Mouse (Mus musculus) retina, adult 2 months (tissue): ENCODE measurements around the gene Pef1.
A peak's percentile ranks its signal among the peaks of the same experiment; 100 is the strongest.

ENCODE experiments used
- DNase-seq: peaks from one replicate; pipeline ENCODE4 v3.0.0-alpha.2; 2012; ENCODE audit warnings: low read depth, low spot score

Gene Pef1

DNA sequence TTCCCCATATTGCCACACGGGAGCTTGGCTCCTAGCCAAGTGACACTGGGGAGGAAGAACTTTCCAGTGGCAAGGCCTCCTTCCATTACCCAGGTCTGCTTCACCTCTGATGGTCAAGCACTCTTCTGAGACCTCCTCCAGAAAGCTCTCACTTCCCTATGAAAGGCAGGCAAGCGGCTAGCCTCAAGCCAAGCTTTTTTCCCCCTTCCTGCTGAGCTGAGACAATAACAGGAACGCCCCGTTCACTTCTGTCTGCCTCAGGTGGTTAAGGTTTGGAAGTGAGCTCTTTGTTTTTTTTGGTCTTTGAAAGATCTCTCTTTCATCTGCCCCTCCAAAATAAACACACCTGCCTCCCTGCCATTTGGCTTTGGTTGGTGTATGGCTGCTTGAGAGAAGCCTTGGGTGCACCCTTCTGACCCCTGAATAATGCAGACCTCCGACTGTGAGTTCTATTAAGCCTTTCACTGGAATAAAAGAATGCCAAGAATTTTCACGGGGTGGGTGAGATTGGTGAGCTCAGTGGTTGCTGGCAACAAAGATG, at the start of gene Pef1:
Gene Pef1 (plus strand): TSS at position 448 of the 541 bp plus-strand sequence.
- DNase-seq = no peak

DNA sequence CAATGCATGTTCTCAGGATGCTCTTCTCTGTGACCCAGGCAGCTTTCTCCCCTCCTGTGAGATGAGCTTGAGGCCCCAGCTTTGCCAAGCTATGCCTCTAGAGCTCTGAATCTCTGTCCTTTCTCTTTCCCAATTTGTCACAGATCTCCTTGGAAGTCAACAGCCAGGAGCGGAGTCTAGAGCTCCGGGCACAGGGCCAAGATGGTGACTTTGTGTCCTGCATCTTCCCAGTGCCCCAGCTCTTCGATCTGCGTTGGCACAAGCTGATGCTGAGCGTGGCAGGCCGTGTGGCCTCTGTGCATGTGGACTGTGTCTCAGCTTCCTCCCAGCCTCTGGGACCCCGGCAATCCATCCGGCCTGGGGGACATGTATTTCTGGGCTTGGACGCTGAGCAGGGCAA, 49.2 kb upstream of the Pef1 start:
- no peak for DNase-seq

DNA sequence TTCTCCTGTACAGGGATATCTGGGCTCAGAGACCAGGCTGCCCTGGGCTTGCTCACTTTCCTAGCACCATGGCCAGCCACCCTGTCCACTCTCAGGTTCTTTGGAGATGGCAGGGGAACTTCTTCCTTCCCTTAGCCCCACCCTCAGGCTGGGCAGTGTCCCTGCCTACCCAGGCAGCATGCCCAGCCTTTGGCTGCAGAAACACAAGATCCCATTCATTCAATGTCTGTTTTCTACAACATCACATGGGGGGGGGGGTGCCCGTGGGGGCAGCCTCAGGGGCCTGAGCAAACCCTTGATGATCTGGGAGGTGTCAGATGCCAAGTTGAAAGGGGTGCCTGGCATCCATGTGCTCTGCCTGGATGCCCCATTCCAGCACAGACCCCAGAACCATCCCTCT, 47.6 kb upstream of the Pef1 start:
- no peak for DNase-seq

DNA sequence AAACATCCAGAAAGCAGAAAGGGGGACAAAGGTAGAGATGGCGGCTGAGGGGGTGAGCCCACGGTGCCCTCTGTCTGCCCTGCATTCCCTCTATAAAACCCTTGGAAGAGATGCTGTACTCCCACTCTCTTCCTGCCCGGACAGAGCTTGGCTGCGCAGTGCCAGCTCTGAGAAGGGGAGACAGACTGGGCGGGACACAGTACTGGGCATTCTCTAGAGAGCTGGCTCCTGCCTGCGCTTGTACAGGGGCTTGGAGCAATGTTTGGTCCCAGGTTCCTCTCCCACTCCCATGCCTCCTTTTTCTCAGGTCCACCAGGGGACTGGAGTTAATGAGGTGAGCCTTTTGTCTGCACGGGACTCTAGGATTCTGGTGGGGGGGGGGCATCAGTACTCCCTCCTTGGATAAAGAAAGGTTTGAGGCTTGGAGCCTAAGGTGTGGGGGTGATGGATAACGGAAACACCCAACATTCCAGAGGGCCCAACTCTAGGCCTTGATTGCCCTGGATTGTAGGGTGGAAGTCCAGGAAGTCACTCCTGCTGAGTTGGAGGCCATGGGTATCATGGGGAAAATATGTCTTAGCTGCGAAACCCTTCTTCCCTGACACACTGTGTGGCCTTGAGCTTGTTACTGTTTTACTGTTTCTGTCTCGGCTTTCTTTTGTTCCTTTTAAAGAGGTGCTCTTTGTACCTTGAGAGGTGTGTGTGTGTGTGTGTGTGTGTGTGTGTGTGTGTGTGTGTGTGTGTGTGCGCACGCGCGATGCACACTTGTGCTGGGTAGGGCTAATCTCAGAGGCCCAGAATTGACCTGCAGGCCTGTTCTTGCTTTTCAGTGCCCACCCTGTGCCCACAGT, 47.0 kb upstream of the Pef1 start:
- no peak for DNase-seq

DNA sequence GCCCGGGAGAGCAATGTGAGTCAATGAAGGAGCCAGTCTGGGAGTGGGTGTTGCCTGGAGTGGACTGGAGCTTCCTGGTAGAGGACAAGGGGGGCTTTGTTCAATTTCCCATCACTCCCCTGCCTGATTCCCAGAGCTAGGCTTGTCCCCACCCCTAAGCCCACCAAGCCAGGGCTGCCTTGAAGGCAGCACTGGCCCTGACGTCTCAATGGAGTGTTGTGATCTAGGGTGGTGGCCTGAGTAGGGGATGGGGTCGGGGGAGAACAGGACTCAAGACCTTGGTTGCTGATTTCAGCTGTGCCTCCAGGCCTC, 46.4 kb upstream of the Pef1 start:
- no peak for DNase-seq

DNA sequence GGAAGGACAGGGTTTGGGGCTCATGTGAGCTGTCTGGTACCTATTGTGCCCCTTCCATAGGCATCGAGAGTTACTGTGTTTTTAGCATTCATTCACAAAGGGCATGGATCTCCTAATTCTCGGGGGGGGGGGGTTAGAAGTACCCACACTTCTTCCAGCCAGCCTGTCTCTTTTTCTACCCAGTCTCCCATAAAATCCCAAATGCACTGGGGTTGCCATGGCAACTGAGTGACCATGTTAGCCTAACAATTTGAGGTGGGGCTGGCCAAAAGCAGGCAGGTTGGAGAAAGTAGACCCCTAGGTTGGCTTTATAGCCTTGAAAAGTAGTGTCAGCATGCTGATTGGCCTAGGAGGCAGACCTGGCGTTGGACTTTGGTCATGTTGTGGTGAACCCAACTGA, 45.9 kb upstream of the Pef1 start:
- no peak for DNase-seq

DNA sequence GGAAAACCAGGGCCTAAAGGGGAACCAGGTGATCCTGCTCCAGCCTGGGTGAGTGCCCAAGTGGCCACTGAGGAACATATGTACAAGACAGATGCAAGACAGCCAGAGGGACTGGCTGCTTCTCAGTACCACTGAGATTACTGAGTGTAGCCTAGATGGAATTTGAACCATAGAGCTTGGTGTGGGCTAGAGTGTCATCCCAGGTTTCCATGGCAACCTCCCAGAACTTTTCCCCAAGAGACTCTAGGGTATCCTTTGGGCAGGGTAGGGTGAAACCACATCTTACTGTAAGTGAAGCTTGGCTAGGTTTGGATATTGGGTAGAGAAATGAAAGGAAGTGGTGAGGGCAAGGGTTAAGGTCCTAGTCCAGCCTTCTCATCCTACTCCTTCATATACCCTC, 41.4 kb upstream of the Pef1 start:
- no peak for DNase-seq

DNA sequence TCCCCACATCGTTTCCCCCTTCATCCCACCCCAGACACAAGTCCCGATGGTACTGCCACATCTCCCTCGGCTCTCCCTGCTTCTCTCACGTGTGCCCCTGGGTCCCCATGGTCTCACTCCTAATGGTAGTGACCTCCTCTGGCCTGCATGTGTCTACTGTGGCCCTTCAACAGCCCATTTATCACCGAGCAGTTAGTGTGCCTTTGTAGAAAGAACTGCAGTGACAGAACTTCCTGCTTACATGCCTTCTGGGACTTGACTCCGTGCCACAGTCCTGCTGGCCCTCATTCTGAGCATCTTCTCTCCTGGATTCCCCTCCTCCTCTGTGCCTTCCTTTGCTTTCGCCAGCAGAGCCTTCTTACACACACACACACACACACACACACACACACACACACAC, 39.2 kb upstream of the Pef1 start:
- DNase-seq = no peak

DNA sequence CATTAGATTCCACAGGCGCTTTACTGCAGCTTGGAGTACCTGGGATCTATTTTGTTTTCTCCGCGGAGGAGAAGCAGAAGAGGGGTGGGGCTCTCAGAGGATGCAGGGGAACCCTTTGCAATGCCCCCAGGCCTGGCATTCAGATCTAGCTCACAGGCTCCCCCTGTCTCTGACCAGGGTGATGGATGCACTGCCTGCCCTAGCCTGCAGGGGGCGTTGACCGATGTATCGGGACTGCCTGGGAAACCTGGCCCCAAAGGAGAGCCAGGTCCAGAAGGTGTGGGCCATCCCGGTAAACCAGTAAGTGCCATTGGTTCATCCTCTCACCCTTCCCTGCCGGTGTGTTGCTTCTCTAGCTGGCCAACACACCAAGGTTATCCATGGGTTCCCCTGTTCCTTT, 35.5 kb upstream of the Pef1 start:
- DNase-seq = no peak

DNA sequence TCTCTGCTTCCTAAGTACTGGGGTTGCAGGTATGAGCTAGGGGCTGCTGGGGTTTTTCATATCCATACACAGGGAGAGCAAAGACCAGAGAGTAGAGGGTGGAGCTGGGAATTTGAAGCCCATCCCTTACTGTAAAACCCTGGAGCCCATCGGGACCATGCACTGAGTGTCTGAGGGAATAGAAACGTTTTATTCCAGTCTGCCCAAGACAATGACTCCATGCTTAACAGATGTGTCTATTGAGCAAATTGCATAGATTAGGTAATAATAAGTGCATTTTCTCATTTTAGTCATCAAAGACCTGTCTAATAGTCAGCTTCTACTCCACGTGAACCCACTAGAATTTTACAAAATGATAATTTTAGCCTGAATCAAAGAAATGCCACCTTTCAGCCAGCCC, 31.8 kb upstream of the Pef1 start:
- DNase-seq = no peak

DNA sequence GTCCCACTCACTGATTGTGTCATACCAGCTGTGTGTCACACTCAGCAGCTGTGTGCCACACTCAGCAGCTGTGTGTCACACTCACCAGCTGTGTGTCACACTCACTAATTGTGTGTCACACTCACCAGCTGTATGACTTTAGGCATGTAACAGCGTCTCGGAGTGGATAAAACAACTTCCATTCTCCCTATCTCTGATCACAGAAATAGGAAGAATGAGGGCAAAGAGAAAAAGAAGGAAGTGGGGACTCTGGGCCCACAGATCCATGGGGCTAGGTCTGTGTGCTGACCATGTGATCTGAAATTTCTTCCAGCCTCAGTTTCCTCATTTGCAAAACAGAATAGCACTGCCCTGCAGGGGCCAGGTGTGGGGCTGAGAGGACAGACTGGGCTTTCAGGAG, 30.6 kb upstream of the Pef1 start:
- DNase-seq = no peak

DNA sequence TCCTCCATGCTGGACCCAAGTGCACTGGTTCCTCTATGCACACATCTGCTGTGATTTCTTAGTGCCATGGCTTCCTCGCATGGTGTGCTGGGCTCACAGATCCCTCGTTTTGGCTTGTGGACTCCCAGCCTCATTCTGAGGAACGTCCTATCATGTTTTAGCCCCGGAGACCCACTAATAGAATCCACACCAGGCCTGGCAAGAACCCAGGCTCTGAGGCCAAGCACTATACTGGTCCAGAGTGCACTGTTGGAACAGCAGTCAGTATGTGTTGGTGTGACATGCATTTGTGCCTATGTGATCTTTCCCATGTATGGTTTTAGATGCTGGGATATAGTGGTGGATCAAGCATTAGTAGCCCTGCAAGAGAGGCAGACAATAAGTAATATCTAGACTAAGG, 29.0 kb upstream of the Pef1 start:
- DNase-seq = no peak

DNA sequence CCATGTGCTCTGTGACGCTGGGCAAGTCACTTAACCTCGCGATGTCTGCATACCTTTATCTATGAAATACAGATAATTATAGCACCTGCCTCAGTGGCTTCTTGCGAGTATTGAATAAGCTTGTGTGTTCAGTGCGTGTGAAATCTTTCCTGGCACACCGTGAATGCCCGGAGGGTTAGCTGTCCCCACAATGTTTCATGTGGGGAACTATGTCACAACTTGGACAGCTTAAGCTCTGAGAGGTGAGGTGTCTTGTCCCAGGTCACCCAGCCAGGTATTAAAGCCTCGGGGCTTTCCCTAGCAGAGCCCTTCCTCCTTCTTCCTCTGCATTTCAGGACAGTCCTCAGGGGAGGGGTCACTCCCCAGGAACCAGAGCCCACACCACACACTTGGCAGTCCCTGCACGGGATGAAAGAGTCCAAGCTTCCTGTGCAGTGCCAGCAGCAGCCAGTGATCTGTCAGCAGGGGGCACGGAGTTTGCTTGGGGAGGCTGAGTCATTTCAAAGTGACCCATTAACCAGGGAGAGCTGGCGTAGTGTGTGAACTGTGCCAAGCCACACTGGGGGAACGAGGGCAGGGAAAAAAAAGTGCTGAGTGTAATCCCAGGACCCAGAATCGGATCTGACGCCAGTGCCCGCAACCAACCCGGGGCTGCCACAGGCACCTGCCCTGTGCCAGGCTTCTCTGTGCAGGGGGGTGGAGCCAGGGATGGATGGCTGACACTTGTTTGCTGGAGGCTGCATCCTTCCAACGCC, 27.4 kb upstream of the Pef1 start:
- DNase-seq = no peak

DNA sequence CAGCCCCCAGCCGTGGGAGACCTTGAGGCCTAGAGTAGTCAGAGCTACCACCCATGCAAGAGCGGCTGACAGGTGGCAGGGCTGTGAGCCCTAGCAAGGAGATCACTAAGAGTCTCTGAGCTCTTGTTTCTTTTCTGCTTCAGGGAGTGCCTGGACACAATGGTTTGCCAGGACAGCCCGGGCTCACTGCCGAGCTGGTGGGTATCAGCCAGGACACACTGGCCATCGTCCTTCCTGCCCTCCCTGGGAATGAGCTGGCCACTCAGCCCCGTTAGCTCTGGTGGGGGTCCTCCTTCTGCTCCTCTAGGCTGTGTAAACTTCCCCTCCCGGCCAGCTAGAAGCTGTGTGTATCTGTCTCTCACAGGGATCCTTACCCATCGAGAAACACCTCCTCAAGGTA, 25.5 kb upstream of the Pef1 start:
- DNase-seq = no peak

DNA sequence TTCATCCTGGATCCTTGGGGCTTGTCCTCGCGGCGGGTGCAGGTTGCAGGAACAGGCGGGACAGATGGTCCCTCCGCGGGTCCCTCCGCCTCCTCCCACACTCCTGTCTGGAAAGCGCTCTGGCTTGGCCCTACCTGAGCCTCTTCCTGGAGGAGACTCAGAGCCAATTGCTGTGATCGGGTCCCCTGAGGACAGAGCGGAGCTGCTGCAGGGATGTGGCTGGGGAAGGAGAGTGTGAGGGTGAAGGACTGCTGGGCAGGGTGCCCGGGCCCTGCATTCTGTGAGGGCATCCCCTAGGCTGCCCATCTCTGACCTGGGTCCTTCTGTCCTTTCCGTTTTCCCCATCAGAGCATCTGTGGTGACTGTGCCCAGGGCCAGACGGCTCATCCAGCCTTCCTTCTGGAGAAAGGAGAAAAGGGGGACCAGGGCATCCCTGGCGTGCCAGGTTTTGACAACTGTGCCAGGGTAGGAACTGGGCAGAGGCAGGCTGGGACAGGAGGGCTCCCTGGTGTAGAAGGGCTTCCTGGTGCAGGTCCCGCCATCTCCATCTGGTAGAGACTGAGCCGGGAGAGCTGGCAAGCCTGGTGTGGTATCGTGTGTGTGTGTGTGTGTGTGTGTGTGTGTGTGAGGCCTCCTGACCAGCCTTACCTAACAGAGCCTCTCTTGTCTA, 23.4 kb upstream of the Pef1 start:
- no peak for DNase-seq

DNA sequence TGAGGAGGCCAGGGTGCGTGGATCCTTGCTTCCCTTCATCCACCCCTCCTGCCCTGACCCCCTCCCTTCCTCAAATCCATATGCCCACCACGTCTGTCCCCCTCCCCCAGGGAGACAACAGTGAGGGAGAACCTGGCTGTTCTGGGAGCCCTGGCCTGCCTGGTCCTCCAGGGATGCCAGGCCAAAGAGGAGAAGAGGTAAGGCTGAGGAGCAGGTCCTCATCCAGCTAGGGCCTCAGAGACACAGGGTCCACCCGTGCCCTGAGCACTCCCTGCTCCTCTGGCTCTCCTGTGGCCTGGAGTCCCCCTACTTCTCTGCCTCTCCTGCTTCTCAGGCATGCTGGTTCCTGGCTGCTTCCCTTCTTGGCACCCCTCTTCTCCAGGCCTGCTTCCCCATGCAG, 22.8 kb upstream of the Pef1 start:
- no peak for DNase-seq

DNA sequence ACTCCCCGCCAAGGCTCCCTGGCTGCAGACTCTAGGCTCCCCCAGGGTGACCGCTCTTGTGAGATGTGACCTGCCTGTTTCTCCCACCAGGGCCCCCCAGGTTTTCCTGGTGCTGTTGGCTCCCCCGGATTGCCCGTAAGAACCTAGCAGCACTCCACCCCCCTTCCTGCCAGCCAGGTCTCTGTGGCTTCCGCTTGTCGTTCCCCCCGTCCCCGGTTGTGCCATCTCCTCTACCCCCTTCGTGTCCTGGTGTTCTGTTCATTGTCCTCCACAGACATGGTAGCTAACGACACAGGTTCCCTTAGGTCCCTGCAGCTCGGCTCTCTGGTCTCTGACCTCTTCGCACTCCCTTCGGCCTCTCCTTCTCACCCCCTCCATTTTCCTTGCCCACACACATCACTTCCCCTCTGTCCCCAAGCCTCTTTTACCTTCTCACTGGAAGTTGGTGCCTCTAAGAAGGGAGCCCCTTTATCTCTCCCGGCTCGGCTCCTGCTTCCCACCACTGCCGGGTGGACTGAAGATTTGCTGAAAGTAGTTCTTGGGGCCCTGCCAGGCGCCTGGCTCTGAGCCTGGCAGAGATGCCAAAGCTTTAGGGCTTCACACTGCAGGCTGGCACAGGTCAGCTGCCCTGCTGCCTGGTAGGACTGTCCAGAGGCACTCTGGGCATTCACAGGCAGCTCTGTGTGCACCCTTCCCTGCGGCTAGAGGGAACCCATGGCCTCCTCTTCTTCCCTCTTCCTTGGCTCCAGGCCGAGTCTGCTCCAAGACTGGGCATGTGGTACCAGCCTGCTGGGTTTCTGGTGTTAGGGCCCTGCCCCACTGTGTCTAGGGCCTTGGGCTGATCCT, 20.8 kb upstream of the Pef1 start:
- no peak for DNase-seq

DNA sequence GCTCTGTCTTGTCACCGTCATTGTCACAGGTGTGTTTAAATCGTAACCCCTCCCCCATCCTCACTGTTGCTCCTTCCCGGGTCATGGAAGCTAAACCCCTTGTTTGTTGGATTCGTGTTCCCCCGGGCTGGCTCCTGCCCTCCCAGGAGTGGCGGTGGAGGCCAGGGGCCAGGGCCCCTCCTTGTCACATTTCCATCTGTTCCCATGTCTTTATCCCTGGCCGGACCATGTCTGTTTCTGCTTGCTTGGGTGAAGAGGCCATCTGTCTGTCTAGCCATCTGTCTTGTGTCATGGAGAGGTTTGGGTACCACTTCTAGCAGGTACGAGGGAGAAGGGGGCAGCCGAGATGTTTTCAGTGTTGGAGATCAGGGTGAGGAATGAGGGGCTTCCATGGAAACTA, 20.1 kb upstream of the Pef1 start:
- DNase-seq = no peak

DNA sequence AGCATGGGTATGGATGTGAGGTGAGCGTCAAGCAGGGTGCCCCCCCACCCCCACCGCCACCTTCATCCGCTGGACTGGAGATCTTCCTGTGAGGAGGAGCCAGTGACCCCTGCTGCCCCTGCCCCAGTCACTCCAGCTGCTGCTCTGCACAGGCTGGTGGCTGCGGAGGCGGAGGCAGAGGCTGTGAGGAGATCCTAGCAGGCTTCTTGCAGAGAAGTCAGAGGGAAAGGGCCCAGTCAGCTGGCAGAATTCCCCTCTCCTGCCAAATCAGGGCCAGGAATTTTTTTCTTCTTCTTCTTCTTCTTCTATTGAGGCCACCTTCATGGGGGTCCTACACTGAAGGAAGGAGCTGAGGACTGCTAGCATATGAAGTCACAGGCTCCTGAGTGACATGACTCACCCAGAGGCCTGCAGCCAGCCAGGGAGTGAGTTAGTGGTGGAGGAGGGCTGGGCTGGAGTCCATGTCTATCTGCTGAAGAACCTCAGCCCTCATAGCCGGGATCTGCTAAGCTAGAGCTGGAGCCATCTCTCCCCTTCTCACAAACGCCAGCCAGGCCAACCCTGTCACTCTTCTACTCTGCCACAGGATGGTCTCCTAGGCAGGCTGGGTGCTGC, 17.9 kb upstream of the Pef1 start:
- DNase-seq = no peak

DNA sequence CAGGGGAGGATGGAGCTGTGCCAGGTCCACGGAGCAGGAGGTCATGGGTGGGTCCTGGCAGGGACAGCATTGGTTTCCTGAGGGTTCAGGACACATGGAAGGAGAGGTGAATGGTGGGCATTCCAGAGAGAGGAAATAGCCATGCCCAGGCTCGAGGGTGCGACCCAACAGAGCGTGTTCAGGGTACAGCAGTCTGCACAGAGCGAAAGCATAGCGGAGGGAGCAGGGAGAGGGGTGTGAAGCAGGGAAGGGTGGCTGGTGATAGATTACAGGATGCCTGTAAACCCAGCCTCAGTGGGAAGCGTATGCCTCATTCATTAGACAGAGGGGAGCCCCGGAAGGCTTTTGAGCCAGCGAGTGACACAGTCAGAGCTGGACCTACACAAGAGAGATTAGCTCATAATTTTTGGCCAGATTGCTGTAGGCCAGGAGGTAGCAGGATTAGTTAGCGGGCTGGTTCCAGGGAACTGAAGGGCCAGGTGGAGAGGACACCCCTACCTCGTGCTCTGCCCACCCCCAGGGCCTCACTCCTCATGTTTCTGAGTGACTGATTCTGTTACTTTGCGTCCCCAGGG, 17.0 kb upstream of the Pef1 start:
- DNase-seq = no peak

DNA sequence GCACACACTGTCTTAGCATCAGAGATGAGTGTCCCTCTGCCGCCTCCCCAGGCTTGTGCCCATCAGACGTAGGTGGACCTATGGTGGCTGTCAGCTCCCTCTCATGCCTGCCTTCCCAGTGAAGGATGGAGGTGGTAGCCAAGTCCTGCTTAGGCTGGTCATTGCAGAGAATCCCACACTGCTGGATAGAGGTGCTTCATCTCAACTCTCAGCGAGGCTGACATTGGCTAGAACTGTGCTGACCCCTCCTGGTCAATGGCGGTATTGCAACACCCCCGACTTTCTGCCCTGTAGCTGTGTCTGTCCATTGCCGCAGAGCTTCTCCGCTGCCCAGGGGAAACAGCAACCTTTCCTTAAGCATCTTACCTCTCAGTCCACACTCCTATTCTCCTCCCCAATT, 15.1 kb upstream of the Pef1 start:
- peak; percentile 61 for DNase-seq
